Mouse (Mus musculus) limb, embryonic 11.5 days (tissue): ENCODE measurements around the gene Jak2. TPM values are rescaled to one million over a fixed set of nuclear protein-coding genes. Genes with fewer than 3 reads are reported as not detected.

Experiments used
- polyA plus RNA-seq: library from polyadenylated mRNA; unstranded; fragments of >200 nt; fragmentation: Nextera tagmentation; extraction: Ambion mirVana; gene quantifications from 2 replicates; pipeline ENCODE4 v1.2.1, GENCODE M21; 2014

The Jak2 gene
- polyA plus RNA-seq, 1 experiment from 2014 or later: 11.4 TPM

Other genes with a start within 250 kb of the Jak2 start
- gene Ak3, start 203.9 kb upstream of the Jak2 start, polyA plus RNA-seq: 87.3 and 87.8 TPM in 2 replicates
- gene Rcl1, start 150.5 kb upstream of the Jak2 start, polyA plus RNA-seq: 68.3 and 73.4 TPM in 2 replicates
- 6.9 TPM in 2 replicates for gene Insl6, start 73.5 kb downstream of the Jak2 start, polyA plus RNA-seq
- gene Rln1, start 82.8 kb downstream of the Jak2 start, polyA plus RNA-seq: 0.44 TPM in 1 of 2 replicates, not detected in the other
- gene Plgrkt, start 115.6 kb downstream of the Jak2 start, polyA plus RNA-seq: 34.4 and 38.3 TPM in 2 replicates
- gene Cd274, start 115.6 kb downstream of the Jak2 start, polyA plus RNA-seq: 0.04 TPM in 1 of 2 replicates, not detected in the other
- gene Pdcd1lg2, start 159.1 kb downstream of the Jak2 start, polyA plus RNA-seq: not detected in 2 replicates